Mouse (Mus musculus) cerebellum, adult 9-10 months (tissue): Measurements from ENCODE around the gene Cdc73.
"Not testable (repeated sequence)": the region's sequence is repeated elsewhere in the genome, so short reads cannot be mapped to it uniquely, and the experiment has no call there.

Source experiments
- DNase-seq: peaks from one replicate; pipeline ENCODE4 v3.0.0; 2022

Gene Cdc73

GRCm38 (mm10) chr1:143675734-143676361, 26.8 kb downstream of the Cdc73 start:
- no peak for DNase-seq

- DNase-seq: not testable (repeated sequence)
These were observed 37.9 kb downstream of the Cdc73 start for GRCm38 (mm10) chr1:143664786-143665185.

GRCm38 (mm10) chr1:143663197-143663596, 39.5 kb downstream of the Cdc73 start:
- no peak for DNase-seq

- DNase-seq: no peak
These were observed 49.0 kb downstream of the Cdc73 start for GRCm38 (mm10) chr1:143653646-143654045.

GRCm38 (mm10) chr1:143650317-143650716, 52.4 kb downstream of the Cdc73 start:
- DNase-seq: no peak

GRCm38 (mm10) chr1:143646219-143646618, 56.5 kb downstream of the Cdc73 start:
- DNase-seq: no peak

GRCm38 (mm10) chr1:143645386-143645785, 57.3 kb downstream of the Cdc73 start:
- peak; percentile 50 for DNase-seq

GRCm38 (mm10) chr1:143644221-143644620, 58.5 kb downstream of the Cdc73 start:
- peak; percentile 67 for DNase-seq

GRCm38 (mm10) chr1:143640650-143641407, 61.9 kb downstream of the Cdc73 start, which contains the start of gene B3galt2:
TSS of gene B3galt2 (plus strand) at chr1:143640664.
- DNase-seq: peak; percentile 33

GRCm38 (mm10) chr1:143632854-143633587, 69.7 kb downstream of the Cdc73 start:
- DNase-seq: no peak

GRCm38 (mm10) chr1:143632361-143632760, 70.3 kb downstream of the Cdc73 start:
- DNase-seq: no peak

- no peak for DNase-seq
These were observed 71.4 kb downstream of the Cdc73 start for GRCm38 (mm10) chr1:143631337-143631736.

GRCm38 (mm10) chr1:143622634-143623033, 80.1 kb downstream of the Cdc73 start:
- no peak for DNase-seq

- no peak for DNase-seq
These were observed 80.8 kb downstream of the Cdc73 start for GRCm38 (mm10) chr1:143621930-143622329.

GRCm38 (mm10) chr1:143619760-143620159, 82.9 kb downstream of the Cdc73 start:
- DNase-seq: peak; percentile 12

GRCm38 (mm10) chr1:143612901-143613300, 89.8 kb downstream of the Cdc73 start:
- no peak for DNase-seq

GRCm38 (mm10) chr1:143608911-143609310, 93.8 kb downstream of the Cdc73 start:
- no peak for DNase-seq

- DNase-seq: no peak
These were observed 105.8 kb downstream of the Cdc73 start for GRCm38 (mm10) chr1:143596864-143597263.

- no peak for DNase-seq
These were observed 125.7 kb downstream of the Cdc73 start for GRCm38 (mm10) chr1:143576824-143577543.

- peak; percentile 64 for DNase-seq
These were observed 144.5 kb downstream of the Cdc73 start for GRCm38 (mm10) chr1:143558235-143558634.

- DNase-seq: no peak
These were observed 147.2 kb downstream of the Cdc73 start for GRCm38 (mm10) chr1:143555533-143555932.

- DNase-seq: no peak
These were observed 148.1 kb downstream of the Cdc73 start for GRCm38 (mm10) chr1:143554621-143555020.
